Mouse (Mus musculus) neural tube, embryonic 12.5 days (tissue): ENCODE data around the gene Wipi2. TPM values are rescaled to one million over a fixed set of nuclear protein-coding genes. Genes with fewer than 3 reads are reported as not detected.

ENCODE experiments used
- ATAC-seq: fragments of 200-750 bp; cut with Nextera tagmentation; 2 replicates; pipeline ENCODE4 v1.8.0; 2017; ENCODE audit warnings: low read depth, mild to moderate bottlenecking, moderate TSS enrichment, moderate library complexity; ENCODE audit not compliant: low FRiP score
- H3K27ac ChIP-seq: fragments of 300-500 bp; sonication (generic); 2 replicates; pipeline ENCODE4 v1.5.1; 2016
- H3K27me3 ChIP-seq: fragments of 300-500 bp; sonication (generic); replicated peaks from 2 replicates; pipeline ENCODE4 v1.6.1; 2016; ENCODE audit warnings: mild to moderate bottlenecking
- H3K36me3 ChIP-seq: fragments of 300-500 bp; sonication (generic); 2 replicates; pipeline ENCODE4 v1.6.1; 2016; ENCODE audit warnings: mild to moderate bottlenecking
- H3K4me1 ChIP-seq: fragments of 300-500 bp; sonication (generic); 2 replicates; pipeline ENCODE4 v1.6.1; 2016
- H3K4me2 ChIP-seq: fragments of 300-500 bp; sonication (generic); replicated peaks from 2 replicates; pipeline ENCODE4 v1.6.1; 2016; ENCODE audit warnings: mild to moderate bottlenecking
- H3K4me3 ChIP-seq: fragments of 300-500 bp; sonication (generic); 2 replicates; pipeline ENCODE4 v1.5.1; 2016
- H3K9ac ChIP-seq: fragments of 300-500 bp; sonication (generic); 2 replicates; pipeline ENCODE4 v1.6.1; 2016; ENCODE audit warnings: mild to moderate bottlenecking
- H3K9me3 ChIP-seq: fragments of 300-500 bp; sonication (generic); 2 replicates; pipeline ENCODE4 v1.6.1; 2016; ENCODE audit warnings: mild to moderate bottlenecking
- WGBS: fragments of 180-500 bp; shearing (Covaris S2); methylation state at CpG from one replicate; pipeline ENCODE4 v1.1.7; 2016; 5-methylcytosine and 5-hydroxymethylcytosine counted together
- polyA plus RNA-seq: library from polyadenylated mRNA; unstranded; fragments of >200 nt; fragmentation: Nextera tagmentation; extraction: Ambion mirVana; gene quantifications from 2 replicates; pipeline ENCODE4 v1.2.1, GENCODE M21; 2016

Wipi2 gene
- polyA plus RNA-seq, 1 experiment from 2014 or later, result 58.1 TPM

GRCm38 (mm10) chr5:142673082-142673481 is 45.6 kb downstream of the Wipi2 start:
- Histone ChIP-seq H3K36me3 (peaks cover 16% of the 10 kb centered on the region), H3K27me3 (no peaks in the 10 kb centered on the region), H3K4me1 (0 out of 2 replicates have a peak, but pooled peaks cover 6% of the 10 kb centered on the region), H3K4me2 (no peak overlapping the region), H3K9me3 (no peaks in the 10 kb centered on the region), H3K9ac (no peak overlapping the region), H3K4me3 (no peak overlapping the region), H3K27ac (no peak overlapping the region)
- WGBS, result 24% methylated on average over 5 of the region's 5 CpGs
- peak; percentile 50 for ATAC-seq

- Histone ChIP-seq H3K9ac (no peak overlapping the region), H3K4me2 (no peak overlapping the region), H3K4me1 (0 out of 2 replicates have a peak, but pooled peaks cover 6% of the 10 kb centered on the region), H3K4me3 (no peak overlapping the region), H3K36me3 (no peaks in the 10 kb centered on the region), H3K27ac (no peak overlapping the region), H3K27me3 (no peaks in the 10 kb centered on the region), H3K9me3 (peaks cover 5% of the 10 kb centered on the region)
- 65% methylated on average over 7 of the region's 7 CpGs for WGBS
- no peak for ATAC-seq
These were observed 50.7 kb downstream of the Wipi2 start for GRCm38 (mm10) chr5:142678141-142678571.

- H3K4me2 ChIP-seq, result no peak overlapping the region
- WGBS, result 93% methylated on average over 1 of the region's 1 CpGs
- no peaks in the 10 kb centered on the region for H3K36me3 ChIP-seq
These were observed 51.6 kb downstream of the Wipi2 start for GRCm38 (mm10) chr5:142679065-142679464.

GRCm38 (mm10) chr5:142681911-142682310 is 54.4 kb downstream of the Wipi2 start:
- no peaks in the 10 kb centered on the region for H3K4me1 ChIP-seq
- 86% methylated on average over 3 of the region's 3 CpGs for whole genome bisulfite sequencing
- H3K9ac ChIP-seq, result no peak overlapping the region
- H3K4me2 ChIP-seq, result no peak overlapping the region
- no peaks in the 10 kb centered on the region for H3K36me3 ChIP-seq
- H3K27ac ChIP-seq, result no peak overlapping the region
- no peak for ATAC-seq
- H3K9me3 ChIP-seq, result peaks cover 8% of the 10 kb centered on the region
- no peak overlapping the region for H3K4me3 ChIP-seq
- no peaks in the 10 kb centered on the region for H3K27me3 ChIP-seq

More at GRCm38 (mm10) chr5:142679065-142679464, 51.6 kb downstream of the Wipi2 start:
- peaks cover 8% of the 10 kb centered on the region for H3K9me3 ChIP-seq
- H3K27me3 ChIP-seq, result no peaks in the 10 kb centered on the region
- H3K27ac ChIP-seq, result no peak overlapping the region
- no peak for ATAC-seq
- H3K4me3 ChIP-seq, result no peak overlapping the region
- no peaks in the 10 kb centered on the region for H3K4me1 ChIP-seq
- no peak overlapping the region for H3K9ac ChIP-seq

GRCm38 (mm10) chr5:142682529-142682928 is 55.0 kb downstream of the Wipi2 start:
- Histone ChIP-seq H3K4me1 (no peaks in the 10 kb centered on the region), H3K36me3 (no peaks in the 10 kb centered on the region), H3K9ac (no peak overlapping the region), H3K27me3 (no peaks in the 10 kb centered on the region), H3K27ac (no peak overlapping the region), H3K4me2 (no peak overlapping the region), H3K4me3 (no peak overlapping the region), H3K9me3 (peaks cover 8% of the 10 kb centered on the region)
- WGBS, result 89% methylated on average over 5 of the region's 5 CpGs
- no peak for ATAC-seq

- H3K27me3 ChIP-seq, result no peaks in the 10 kb centered on the region
- H3K9ac ChIP-seq, result no peak overlapping the region
- ATAC-seq, result no peak
- H3K4me1 ChIP-seq, result peaks cover 15% of the 10 kb centered on the region
- H3K36me3 ChIP-seq, result no peaks in the 10 kb centered on the region
- H3K9me3 ChIP-seq, result no peaks in the 10 kb centered on the region
- no peak overlapping the region for H3K4me2 ChIP-seq
- no peak overlapping the region for H3K27ac ChIP-seq
- no peak overlapping the region for H3K4me3 ChIP-seq
- WGBS, result 68% methylated on average over 6 of the region's 6 CpGs
These were observed 61.4 kb downstream of the Wipi2 start for GRCm38 (mm10) chr5:142688866-142689265.

GRCm38 (mm10) chr5:142690343-142690742 is 62.8 kb downstream of the Wipi2 start:
- Histone ChIP-seq H3K4me2 (no peak overlapping the region), H3K4me3 (no peak overlapping the region), H3K27me3 (no peaks in the 10 kb centered on the region), H3K36me3 (no peaks in the 10 kb centered on the region), H3K4me1 (peaks cover 24% of the 10 kb centered on the region), H3K9ac (no peak overlapping the region), H3K27ac (no peak overlapping the region), H3K9me3 (no peaks in the 10 kb centered on the region)
- ATAC-seq, result no peak
- 89% methylated on average over 3 of the region's 3 CpGs for WGBS

- WGBS, result 45% methylated on average over 14 of the region's 14 CpGs
- no peaks in the 10 kb centered on the region for H3K27me3 ChIP-seq
These were observed 64.8 kb downstream of the Wipi2 start, which contains the start of gene Slc29a4 for GRCm38 (mm10) chr5:142692248-142692647. Gene Slc29a4, plus strand, starts transcription at chr5:142692512.

GRCm38 (mm10) chr5:142692971-142693737 is 65.7 kb downstream of the Wipi2 start:
- no peaks in the 10 kb centered on the region for H3K27me3 ChIP-seq
- no peak overlapping the region for H3K27ac ChIP-seq
- no peak for ATAC-seq
- no peaks in the 10 kb centered on the region for H3K36me3 ChIP-seq
- H3K4me2 ChIP-seq, result peak overlapping the region; percentile 20; the same call in 1 of the 2 replicates
- no peaks in the 10 kb centered on the region for H3K9me3 ChIP-seq
- 67% methylated on average over 12 of the region's 12 CpGs for WGBS
- no peak overlapping the region for H3K4me3 ChIP-seq
- H3K4me1 ChIP-seq, result peaks cover 25% of the 10 kb centered on the region
- H3K9ac ChIP-seq, result no peak overlapping the region

More at GRCm38 (mm10) chr5:142692248-142692647, 64.8 kb downstream of the Wipi2 start, which contains the start of gene Slc29a4:
- no peaks in the 10 kb centered on the region for H3K36me3 ChIP-seq
- no peak within 1 kb of the TSS for H3K4me3 ChIP-seq
- H3K27ac ChIP-seq, result no peak within 1 kb of the TSS
- H3K9me3 ChIP-seq, result no peaks in the 10 kb centered on the region
- no peak for ATAC-seq
- H3K4me1 ChIP-seq, result peaks cover 25% of the 10 kb centered on the region
- H3K4me2 ChIP-seq, result peak within 1 kb of the TSS; percentile 20; the same call in 1 of the 2 replicates
- H3K9ac ChIP-seq, result no peak within 1 kb of the TSS

- no peak for ATAC-seq
These were observed 66.4 kb downstream of the Wipi2 start for GRCm38 (mm10) chr5:142693738-142694430.

GRCm38 (mm10) chr5:142694627-142695340 is 67.3 kb downstream of the Wipi2 start:
- no peaks in the 10 kb centered on the region for H3K9me3 ChIP-seq
- H3K9ac ChIP-seq, result no peak overlapping the region
- ATAC-seq, result no peak
- H3K4me1 ChIP-seq, result peaks cover 25% of the 10 kb centered on the region
- no peak overlapping the region for H3K27ac ChIP-seq
- H3K27me3 ChIP-seq, result no peaks in the 10 kb centered on the region
- WGBS, result 9% methylated on average over 12 of the region's 12 CpGs
- H3K36me3 ChIP-seq, result no peaks in the 10 kb centered on the region
- no peak overlapping the region for H3K4me2 ChIP-seq
- no peak overlapping the region for H3K4me3 ChIP-seq

More at GRCm38 (mm10) chr5:142693738-142694430, 66.4 kb downstream of the Wipi2 start:
- peaks cover 25% of the 10 kb centered on the region for H3K4me1 ChIP-seq
- H3K9ac ChIP-seq, result no peak overlapping the region
- WGBS, result 57% methylated on average over 8 of the region's 8 CpGs
- no peak overlapping the region for H3K4me3 ChIP-seq
- H3K4me2 ChIP-seq, result peak overlapping the region; percentile 20; the same call in 1 of the 2 replicates
- H3K27me3 ChIP-seq, result no peaks in the 10 kb centered on the region
- H3K36me3 ChIP-seq, result no peaks in the 10 kb centered on the region
- H3K27ac ChIP-seq, result no peak overlapping the region
- H3K9me3 ChIP-seq, result no peaks in the 10 kb centered on the region

GRCm38 (mm10) chr5:142696258-142696657 is 68.8 kb downstream of the Wipi2 start:
- no peak for ATAC-seq
- Histone ChIP-seq H3K4me3 (no peak overlapping the region), H3K27ac (no peak overlapping the region)

More at GRCm38 (mm10) chr5:142696258-142696657, 68.8 kb downstream of the Wipi2 start:
- Histone ChIP-seq H3K27me3 (peaks cover 13% of the 10 kb centered on the region), H3K4me1 (peaks cover 25% of the 10 kb centered on the region), H3K9ac (no peak overlapping the region), H3K9me3 (no peaks in the 10 kb centered on the region), H3K4me2 (no peak overlapping the region), H3K36me3 (no peaks in the 10 kb centered on the region)
- 36% methylated on average over 6 of the region's 6 CpGs for WGBS
